7 mouse cellular contexts compared by ENCODE assay signal in genomic region chr19:32486106-32486724, GRCm38 (mm10). TPM values are rescaled to one million over a fixed set of nuclear protein-coding genes. Genes with fewer than 3 reads are reported as not detected.
DNase-seq lines count a peak whose midpoint lies in the region; ATAC-seq and TF ChIP-seq lines count a peak whose summit lies in the region.
"Not testable (repeated sequence)": the region's sequence is repeated elsewhere in the genome, so short reads cannot be mapped to it uniquely, and the experiment has no call there.

No protein-coding gene starts in this region.

- peak; percentile 75 for TF ChIP-seq CTCF in intestine, postnatal 0 days (IDR thresholded peaks at IDR 0.05; ENCODE audit: low read depth)

- H3K27ac ChIP-seq in intestine, postnatal 0 days (ENCODE audit: low read depth, low read length) = peak overlapping the region; percentile 92
- H3K27ac ChIP-seq in limb, embryonic 10.5 days = peak overlapping the region; percentile 91
- peak overlapping the region; percentile 76 for H3K27ac ChIP-seq in midbrain, embryonic 11.5 days (ENCODE audit: low read depth, low read length)

- peak; percentile 64 for ATAC-seq in granulocyte monocyte progenitor cell, adult 5-6 weeks (replicated peaks; ENCODE audit: poor library complexity, severe bottlenecking)
- peak; percentile 80 for ATAC-seq in intestine, postnatal 0 days
- ATAC-seq in midbrain, embryonic 11.5 days (ENCODE audit: low FRiP score) = peak; percentile 86

- not testable (repeated sequence) for H3K36me3 ChIP-seq in intestine, postnatal 0 days (ENCODE audit: control insufficient read depth, insufficient read depth); limb, embryonic 10.5 days; midbrain, embryonic 11.5 days (ENCODE audit: control insufficient read depth, insufficient read depth, low read length)

- not testable (repeated sequence) for H3K9me3 ChIP-seq in intestine, postnatal 0 days (ENCODE audit: control insufficient read depth); limb, embryonic 10.5 days (replicated peaks); midbrain, embryonic 11.5 days (ENCODE audit: control insufficient read depth, low read length)

- H3K9ac ChIP-seq in intestine, postnatal 0 days (ENCODE audit: low read depth, low read length) = peak overlapping the region; percentile 65
- H3K9ac ChIP-seq in midbrain, embryonic 11.5 days (ENCODE audit: low read length) = peak overlapping the region; percentile 79

- peak; percentile 72 to 88 for DNase-seq in adrenal gland, adult (ENCODE audit: inconsistent age in 2 of 2, low spot score in 1 of 2)
- DNase-seq in embryo, embryonic 9.5 days (ENCODE audit: extremely low spot score) = peak; percentile 60
- DNase-seq in limb, embryonic 10.5 days (ENCODE audit: low spot score) = peak; percentile 73
- DNase-seq in midbrain, embryonic 11.5 days (ENCODE audit: low spot score, missing footprints) = peak; percentile 94
- DNase-seq in skeletal muscle tissue, adult 2 months (ENCODE audit: low read depth, low spot score) = peak; percentile 43

- H3K4me3 ChIP-seq in intestine, postnatal 0 days (ENCODE audit: low read depth, low read length) = peak overlapping the region; percentile 60
- H3K4me3 ChIP-seq in limb, embryonic 10.5 days = peak overlapping the region; percentile 77
- H3K4me3 ChIP-seq in midbrain, embryonic 11.5 days (ENCODE audit: low read depth, low read length) = peak overlapping the region; percentile 72

- H3K4me1 ChIP-seq in intestine, postnatal 0 days (replicated peaks; ENCODE audit: control insufficient read depth, insufficient read depth, low read length) = not testable (repeated sequence)
- peaks cover 19% of the 10 kb centered on the region for H3K4me1 ChIP-seq in limb, embryonic 10.5 days
- peaks cover 13% of the 10 kb centered on the region for H3K4me1 ChIP-seq in midbrain, embryonic 11.5 days (ENCODE audit: control insufficient read depth, insufficient read depth, low read length)

- H3K4me2 ChIP-seq in intestine, postnatal 0 days (replicated peaks; ENCODE audit: low read depth) = peak overlapping the region; percentile 80
- peak overlapping the region; percentile 75 for H3K4me2 ChIP-seq in midbrain, embryonic 11.5 days

- not testable (repeated sequence) for H3K27me3 ChIP-seq in intestine, postnatal 0 days (replicated peaks; ENCODE audit: control insufficient read depth, insufficient read depth, low read length); limb, embryonic 10.5 days (ENCODE audit: low read depth, poor library complexity, severe bottlenecking); midbrain, embryonic 11.5 days (ENCODE audit: control insufficient read depth, insufficient read depth, low read length)

- under 1% methylated on average over 45 of the region's 47 CpGs for WGBS in intestine, postnatal 0 days
- under 1% methylated on average over 47 of the region's 47 CpGs for WGBS in limb, embryonic 10.5 days
- 2% methylated on average over 43 of the region's 47 CpGs for WGBS in midbrain, embryonic 11.5 days

RNA-seq across cellular contexts. Expression of gene Minpp1, which starts 0.6 kb away (rescaled TPM):
- total RNA-seq in granulocyte monocyte progenitor cell, adult 5-6 weeks (2014; fragmentation: Nextera tagmentation) = 36.3 and 45.2 TPM in 2 replicates
- total RNA-seq in granulocyte monocyte progenitor cell, adult 5-6 weeks (2017) = 37.9 and 49.9 TPM in 2 replicates
- polyA plus RNA-seq in intestine, postnatal 0 days (2015; fragmentation: Nextera tagmentation; extraction: Ambion mirVana) = 62.3 and 68.7 TPM in 2 replicates
- polyA plus RNA-seq in limb, embryonic 10.5 days (2016; fragmentation: Nextera tagmentation; extraction: Ambion mirVana) = 76.4 and 78.8 TPM in 2 replicates
- 68.9 and 73.8 TPM in 2 replicates for polyA plus RNA-seq in midbrain, embryonic 11.5 days (2014; fragmentation: Nextera tagmentation; extraction: Ambion mirVana)

RNA-seq across cellular contexts. Expression of gene Rpl9-ps6, which starts 19.8 kb away (rescaled TPM):
- total RNA-seq in granulocyte monocyte progenitor cell, adult 5-6 weeks (2014; fragmentation: Nextera tagmentation) = 146 and 204 TPM in 2 replicates
- total RNA-seq in granulocyte monocyte progenitor cell, adult 5-6 weeks (2017) = 105 and 159 TPM in 2 replicates
- 89.1 and 99.6 TPM in 2 replicates for polyA plus RNA-seq in intestine, postnatal 0 days (2015; fragmentation: Nextera tagmentation; extraction: Ambion mirVana)
- polyA plus RNA-seq in limb, embryonic 10.5 days (2016; fragmentation: Nextera tagmentation; extraction: Ambion mirVana) = 59.1 and 67.7 TPM in 2 replicates
- 78.5 and 81.3 TPM in 2 replicates for polyA plus RNA-seq in midbrain, embryonic 11.5 days (2014; fragmentation: Nextera tagmentation; extraction: Ambion mirVana)

Comparison
In these comparisons a context has a peak if more than half of its experiments do, and no peak if none do; other contexts are left out.
1. Peak in every context shown above with its lines: DNase-seq, ATAC-seq, H3K4me3 ChIP-seq and H3K27ac ChIP-seq.
2. DNase-seq: peak in every context shown above with its lines; median percentile 94 in midbrain, embryonic 11.5 days; 80 in adrenal gland, adult; 73 in limb, embryonic 10.5 days; 60 in embryo, embryonic 9.5 days; 43 in skeletal muscle tissue, adult 2 months.